Mouse (Mus musculus) cortical plate, adult 2 months (tissue): Measurements from ENCODE around the gene Rnd2. TPM values are rescaled to one million over a fixed set of nuclear protein-coding genes. Genes with fewer than 3 reads are reported as not detected.
A peak's percentile ranks its signal among the peaks of the same experiment; 100 is the strongest.
"Not testable (repeated sequence)": the region's sequence is repeated elsewhere in the genome, so short reads cannot be mapped to it uniquely, and the experiment has no call there.

Experiments used
- H3K27ac ChIP-seq: fragments of 200-500 bp; 2 replicates; pipeline ENCODE4 v1.5.1; 2012; ENCODE audit warnings: low read length, control low read depth, inconsistent platforms; ENCODE audit not compliant: insufficient read depth
- H3K4me1 ChIP-seq: fragments of 200-500 bp; 2 replicates; pipeline ENCODE4 v1.6.1; 2011; ENCODE audit warnings: low read length; ENCODE audit not compliant: control insufficient read depth, insufficient read depth
- H3K4me3 ChIP-seq: fragments of 200-500 bp; 2 replicates; pipeline ENCODE4 v1.5.1; 2011; ENCODE audit warnings: mild to moderate bottlenecking, low read length, control low read depth; ENCODE audit not compliant: insufficient read depth
- CTCF ChIP-seq: fragments of 200-500 bp; IDR thresholded peaks from 2 replicates; pipeline ENCODE4 v1.5.1; 2011; ENCODE audit warnings: mild to moderate bottlenecking, control low read depth, low read length; ENCODE audit not compliant: insufficient read depth; ENCODE audit errors: extremely low read depth
- POLR2A ChIP-seq: fragments of 200-500 bp; IDR thresholded peaks from 2 replicates; pipeline ENCODE4 v1.6.1; 2011; ENCODE audit warnings: mild to moderate bottlenecking, low read length, control low read depth; ENCODE audit not compliant: insufficient read depth; ENCODE audit errors: extremely low read depth
- polyA plus RNA-seq: library from polyadenylated mRNA; depleted of rRNA; stranded (reverse); fragments of >200 nt; gene quantifications from 2 replicates; pipeline ENCODE4 v1.2.3, GENCODE M21; 2012

Gene Rnd2
- polyA plus RNA-seq, 1 experiment: 179 TPM

GRCm38 (mm10) chr11:101455627-101456026 lies 9.2 kb upstream of the Rnd2 start:
- Histone ChIP-seq H3K27ac (no peak overlapping the region), H3K4me3 (no peak overlapping the region), H3K4me1 (no peaks in the 10 kb centered on the region)
- no peak for TF ChIP-seq POLR2A
- no peak for TF ChIP-seq CTCF

DNA sequence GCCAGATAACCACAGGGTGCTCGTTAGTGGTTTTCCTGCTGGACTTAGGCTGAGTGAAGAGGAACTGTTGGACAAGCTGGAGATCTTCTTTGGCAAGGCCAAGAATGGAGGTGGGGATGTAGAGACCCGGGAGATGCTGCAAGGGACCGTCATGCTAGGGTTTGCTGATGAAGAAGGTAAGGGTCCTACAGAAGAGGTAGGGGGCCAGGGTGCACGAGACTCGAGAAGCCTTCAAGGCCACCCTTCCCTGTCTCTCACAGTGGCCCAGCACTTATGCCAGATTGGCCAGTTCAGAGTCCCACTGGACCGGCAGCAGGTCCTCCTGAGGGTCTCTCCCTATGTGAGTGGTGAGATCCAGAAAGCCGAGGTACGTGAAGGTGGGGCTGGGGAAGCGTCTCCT lies 7.2 kb upstream of the Rnd2 start:
- Histone ChIP-seq H3K27ac (no peak overlapping the region), H3K4me1 (peaks cover 4% of the 10 kb centered on the region; the same call in 1 of the 2 replicates), H3K4me3 (no peak overlapping the region)
- TF ChIP-seq POLR2A: no peak

GRCm38 (mm10) chr11:101458217-101458616 lies 6.6 kb upstream of the Rnd2 start:
- H3K27ac ChIP-seq: no peak overlapping the region
- TF ChIP-seq POLR2A (no peak), CTCF (no peak)
- peaks cover 4% of the 10 kb centered on the region; the same call in 1 of the 2 replicates for H3K4me1 ChIP-seq
- H3K4me3 ChIP-seq: no peak overlapping the region

GRCm38 (mm10) chr11:101459716-101460115 lies 5.1 kb upstream of the Rnd2 start:
- H3K4me3 ChIP-seq: no peak overlapping the region
- H3K4me1 ChIP-seq: peaks cover 4% of the 10 kb centered on the region; the same call in 1 of the 2 replicates
- no peak for TF ChIP-seq POLR2A
- no peak for TF ChIP-seq CTCF
- no peak overlapping the region for H3K27ac ChIP-seq

DNA sequence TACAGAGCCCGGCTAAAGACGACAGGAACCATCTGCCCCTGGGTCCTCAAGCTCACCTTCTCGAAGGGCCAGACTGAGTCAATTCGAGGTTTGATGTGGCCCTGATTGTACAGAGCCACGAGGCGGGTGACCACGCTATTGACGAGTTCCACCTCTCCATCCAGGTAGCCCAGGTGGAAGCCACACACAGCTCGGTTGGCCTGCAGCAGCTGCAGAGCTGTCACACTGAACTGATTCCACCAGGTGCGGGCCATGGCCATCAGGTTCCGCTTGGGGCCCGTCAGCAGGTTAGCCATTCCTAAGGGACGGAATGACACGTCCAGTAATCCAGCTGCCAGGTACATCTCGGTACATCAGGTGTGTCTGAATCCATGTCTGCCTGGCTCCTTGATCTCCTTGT lies 4.5 kb upstream of the Rnd2 start:
- TF ChIP-seq CTCF (no peak), POLR2A (no peak)
- Histone ChIP-seq H3K4me3 (no peak overlapping the region), H3K27ac (no peak overlapping the region), H3K4me1 (peaks cover 4% of the 10 kb centered on the region; the same call in 1 of the 2 replicates)

DNA sequence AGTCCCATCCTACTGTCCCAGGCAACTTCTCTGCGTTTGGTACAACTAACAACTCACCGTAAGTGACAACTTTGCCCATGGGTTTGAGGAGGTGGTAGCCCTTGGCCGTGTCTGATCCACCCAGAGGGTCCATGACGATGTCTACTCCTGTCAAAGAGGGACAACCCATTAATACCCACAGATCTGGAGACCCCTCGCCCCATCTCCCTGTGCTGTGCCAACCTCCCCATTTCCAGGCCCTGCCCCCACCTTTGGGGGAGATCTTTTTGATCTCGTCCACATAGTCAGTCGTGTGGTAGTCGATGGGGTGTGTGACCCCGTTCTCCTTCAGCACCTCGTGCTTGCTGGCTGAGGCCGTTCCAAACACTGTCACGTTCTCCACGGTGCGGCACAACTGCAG lies 2.7 kb upstream of the Rnd2 start:
- no peak for TF ChIP-seq POLR2A
- Histone ChIP-seq H3K4me1 (peaks cover 4% of the 10 kb centered on the region; the same call in 1 of the 2 replicates), H3K4me3 (no peak overlapping the region), H3K27ac (no peak overlapping the region)

- Histone ChIP-seq H3K27ac (no peak overlapping the region), H3K4me3 (no peak overlapping the region), H3K4me1 (peaks cover 4% of the 10 kb centered on the region; the same call in 1 of the 2 replicates)
- TF ChIP-seq POLR2A: no peak
- TF ChIP-seq CTCF: no peak
Observed at GRCm38 (mm10) chr11:101462583-101463440, 2.0 kb upstream of the Rnd2 start.

DNA sequence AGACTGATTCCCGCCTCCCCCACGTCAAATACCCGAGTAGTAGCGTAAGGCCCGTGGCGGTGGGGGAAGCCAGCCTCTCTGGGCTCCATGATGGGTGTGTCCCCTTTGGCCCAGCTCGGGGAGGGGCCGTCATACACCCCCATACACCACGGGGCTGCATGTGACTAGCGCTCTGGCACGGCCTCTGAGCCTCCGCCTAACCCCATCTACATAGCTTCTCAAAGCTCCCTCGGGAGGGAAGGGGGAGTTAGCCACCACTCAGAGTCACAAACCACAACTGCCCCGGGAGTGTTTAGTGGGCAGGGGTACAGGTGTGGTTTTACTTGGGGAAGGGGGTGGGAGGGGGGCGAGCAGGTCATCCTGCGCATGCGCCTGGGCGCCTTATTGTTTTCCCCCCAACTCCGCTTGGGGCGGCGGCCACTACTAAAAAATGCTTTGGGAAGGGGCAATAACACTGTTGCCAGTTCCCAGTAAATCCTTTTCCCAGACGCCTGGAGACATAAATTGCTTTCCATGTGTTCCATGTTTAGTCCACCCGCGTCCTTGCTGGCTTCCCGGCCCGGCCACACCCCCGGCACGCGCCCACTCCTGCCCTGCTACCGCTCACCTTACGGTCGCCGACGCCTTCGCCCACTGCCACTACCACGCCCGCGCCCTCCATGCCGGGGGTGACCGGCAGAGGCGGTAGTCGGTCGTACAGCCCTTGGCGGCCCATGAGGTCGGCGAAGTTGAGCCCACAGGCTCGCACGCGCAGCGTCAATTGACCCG lies 486 bp downstream of the Rnd2 start:
- peak overlapping the region; percentile 68 for H3K27ac ChIP-seq
- H3K4me3 ChIP-seq: peak overlapping the region; percentile 66
- TF ChIP-seq POLR2A (no peak), CTCF (no peak)
- peaks cover 4% of the 10 kb centered on the region; the same call in 1 of the 2 replicates for H3K4me1 ChIP-seq

- H3K27ac ChIP-seq: peak within 1 kb of the TSS; percentile 68
- peaks cover 4% of the 10 kb centered on the region; the same call in 1 of the 2 replicates for H3K4me1 ChIP-seq
- peak within 1 kb of the TSS; percentile 66 for H3K4me3 ChIP-seq
- peak; percentile 61; the same call in 1 of the 2 replicates for TF ChIP-seq POLR2A
- no peak for TF ChIP-seq CTCF
Observed at GRCm38 (mm10) chr11:101465869-101466551, 1.2 kb downstream of the Rnd2 start, which contains the start of gene Vat1. Vat1 (minus strand) TSS chr11:101466230.

DNA sequence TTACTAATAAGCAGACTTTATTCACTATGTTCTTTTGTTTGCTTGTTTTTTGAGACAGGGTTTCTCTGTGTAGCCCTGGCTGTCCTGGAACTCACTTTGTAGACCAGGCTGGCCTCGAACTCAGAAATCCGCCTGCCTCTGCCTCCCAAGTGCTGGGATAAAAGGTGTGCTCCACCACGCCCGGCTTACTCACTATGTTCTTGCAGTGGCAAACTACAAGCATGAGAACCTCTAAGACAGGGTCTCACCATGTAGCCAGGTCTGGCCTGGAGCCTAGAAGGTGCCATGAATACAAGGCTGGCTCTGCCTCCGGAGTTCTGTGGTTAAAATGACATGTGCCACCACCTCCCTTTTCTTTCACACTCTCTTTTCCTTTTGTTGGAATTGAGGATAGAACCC lies 1.8 kb downstream of the Rnd2 start:
- peak overlapping the region; percentile 66; the same call in 1 of the 2 replicates for H3K4me3 ChIP-seq
- not testable (repeated sequence) for H3K4me1 ChIP-seq, H3K27ac ChIP-seq
